Mouse (Mus musculus): Measurements from ENCODE around the gene Mpped1. TPM values are rescaled to one million over a fixed set of nuclear protein-coding genes. Genes with fewer than 3 reads are reported as not detected.
A peak's percentile ranks its signal among the peaks of the same experiment; 100 is the strongest.

Mpped1 gene
- polyA plus RNA-seq, 1 experiment from 2014 or later = 16.5 TPM

- no peaks in the 10 kb centered on the region for H3K27me3 ChIP-seq (ENCODE audit: control insufficient read depth, insufficient read depth, low read length)
- no peaks in the 10 kb centered on the region for H3K36me3 ChIP-seq (ENCODE audit: control insufficient read depth, insufficient read depth, low read length)
- WGBS = 88% methylated on average over 13 of the region's 13 CpGs
- DNase-seq = no peak
- no peak overlapping the region for H3K4me3 ChIP-seq (replicated peaks; ENCODE audit: low read depth, low read length)
- ATAC-seq (ENCODE audit: low FRiP score, low TSS enrichment) = no peak
- no peak overlapping the region for H3K9ac ChIP-seq (replicated peaks; ENCODE audit: low read length)
- no peak overlapping the region for H3K27ac ChIP-seq (replicated peaks; ENCODE audit: low read depth, low read length)
- no peaks in the 10 kb centered on the region for H3K9me3 ChIP-seq (ENCODE audit: control insufficient read depth, low read length)
- no peak overlapping the region for H3K4me2 ChIP-seq (ENCODE audit: low read length)
- peaks cover 3% of the 10 kb centered on the region; the same call in 1 of the 2 replicates for H3K4me1 ChIP-seq (ENCODE audit: control insufficient read depth, insufficient read depth, low read length)
Observed at GRCm38 (mm10) chr15:83761512-83761911, 17.8 kb upstream of the Mpped1 start.

- DNase-seq = peak; percentile 43
- Histone ChIP-seq H3K4me1 (ENCODE audit: control insufficient read depth, insufficient read depth, low read length) (peaks cover 3% of the 10 kb centered on the region; the same call in 1 of the 2 replicates), H3K36me3 (ENCODE audit: control insufficient read depth, insufficient read depth, low read length) (no peaks in the 10 kb centered on the region), H3K9ac (replicated peaks; ENCODE audit: low read length) (no peak overlapping the region), H3K4me2 (ENCODE audit: low read length) (no peak overlapping the region), H3K9me3 (ENCODE audit: control insufficient read depth, low read length) (no peaks in the 10 kb centered on the region), H3K4me3 (replicated peaks; ENCODE audit: low read depth, low read length) (no peak overlapping the region), H3K27me3 (ENCODE audit: control insufficient read depth, insufficient read depth, low read length) (no peaks in the 10 kb centered on the region), H3K27ac (replicated peaks; ENCODE audit: low read depth, low read length) (no peak overlapping the region; the same call in 1 of the 2 replicates)
- peak; percentile 63; the same call in 1 of the 2 replicates for ATAC-seq (ENCODE audit: low FRiP score, low TSS enrichment)
- WGBS = 7% methylated on average over 6 of the region's 6 CpGs
Observed at GRCm38 (mm10) chr15:83765388-83766029, 13.8 kb upstream of the Mpped1 start.

GRCm38 (mm10) chr15:83771346-83772053 is 7.8 kb upstream of the Mpped1 start:
- DNase-seq = no peak
- no peaks in the 10 kb centered on the region for H3K27me3 ChIP-seq (ENCODE audit: control insufficient read depth, insufficient read depth, low read length)
- ATAC-seq (ENCODE audit: low FRiP score, low TSS enrichment) = no peak
- H3K4me3 ChIP-seq (replicated peaks; ENCODE audit: low read depth, low read length) = no peak overlapping the region
- no peaks in the 10 kb centered on the region for H3K36me3 ChIP-seq (ENCODE audit: control insufficient read depth, insufficient read depth, low read length)
- no peaks in the 10 kb centered on the region for H3K4me1 ChIP-seq (ENCODE audit: control insufficient read depth, insufficient read depth, low read length)
- no peak overlapping the region for H3K9ac ChIP-seq (replicated peaks; ENCODE audit: low read length)
- H3K27ac ChIP-seq (replicated peaks; ENCODE audit: low read depth, low read length) = no peak overlapping the region
- no peaks in the 10 kb centered on the region for H3K9me3 ChIP-seq (ENCODE audit: control insufficient read depth, low read length)
- H3K4me2 ChIP-seq (ENCODE audit: low read length) = no peak overlapping the region
- WGBS = 74% methylated on average over 8 of the region's 8 CpGs

GRCm38 (mm10) chr15:83772460-83772859 is 6.8 kb upstream of the Mpped1 start:
- Histone ChIP-seq H3K4me2 (ENCODE audit: low read length) (no peak overlapping the region), H3K36me3 (ENCODE audit: control insufficient read depth, insufficient read depth, low read length) (no peaks in the 10 kb centered on the region), H3K27ac (replicated peaks; ENCODE audit: low read depth, low read length) (no peak overlapping the region), H3K9ac (replicated peaks; ENCODE audit: low read length) (no peak overlapping the region), H3K4me1 (ENCODE audit: control insufficient read depth, insufficient read depth, low read length) (no peaks in the 10 kb centered on the region), H3K4me3 (replicated peaks; ENCODE audit: low read depth, low read length) (no peak overlapping the region), H3K9me3 (ENCODE audit: control insufficient read depth, low read length) (no peaks in the 10 kb centered on the region), H3K27me3 (ENCODE audit: control insufficient read depth, insufficient read depth, low read length) (no peaks in the 10 kb centered on the region)
- WGBS = 66% methylated on average over 5 of the region's 5 CpGs
- DNase-seq (no peak), ATAC-seq (ENCODE audit: low FRiP score, low TSS enrichment) (no peak)

- Histone ChIP-seq H3K4me1 (ENCODE audit: control insufficient read depth, insufficient read depth, low read length) (no peaks in the 10 kb centered on the region), H3K4me2 (ENCODE audit: low read length) (no peak overlapping the region), H3K9ac (replicated peaks; ENCODE audit: low read length) (no peak overlapping the region), H3K27ac (replicated peaks; ENCODE audit: low read depth, low read length) (no peak overlapping the region), H3K4me3 (replicated peaks; ENCODE audit: low read depth, low read length) (no peak overlapping the region), H3K36me3 (ENCODE audit: control insufficient read depth, insufficient read depth, low read length) (no peaks in the 10 kb centered on the region), H3K9me3 (ENCODE audit: control insufficient read depth, low read length) (no peaks in the 10 kb centered on the region), H3K27me3 (ENCODE audit: control insufficient read depth, insufficient read depth, low read length) (no peaks in the 10 kb centered on the region)
- 88% methylated on average over 4 of the region's 4 CpGs for WGBS
- ATAC-seq (ENCODE audit: low FRiP score, low TSS enrichment) (no peak), DNase-seq (no peak)
Observed at GRCm38 (mm10) chr15:83772953-83773352, 6.3 kb upstream of the Mpped1 start.

GRCm38 (mm10) chr15:83774922-83775321 is 4.3 kb upstream of the Mpped1 start:
- Histone ChIP-seq H3K27me3 (ENCODE audit: control insufficient read depth, insufficient read depth, low read length) (peaks cover under 1% of the 10 kb centered on the region; the same call in 1 of the 2 replicates), H3K9me3 (ENCODE audit: control insufficient read depth, low read length) (no peaks in the 10 kb centered on the region), H3K4me1 (ENCODE audit: control insufficient read depth, insufficient read depth, low read length) (no peaks in the 10 kb centered on the region), H3K9ac (replicated peaks; ENCODE audit: low read length) (no peak overlapping the region), H3K27ac (replicated peaks; ENCODE audit: low read depth, low read length) (no peak overlapping the region), H3K36me3 (ENCODE audit: control insufficient read depth, insufficient read depth, low read length) (no peaks in the 10 kb centered on the region), H3K4me3 (replicated peaks; ENCODE audit: low read depth, low read length) (no peak overlapping the region), H3K4me2 (ENCODE audit: low read length) (no peak overlapping the region)
- DNase-seq (no peak), ATAC-seq (ENCODE audit: low FRiP score, low TSS enrichment) (no peak)
- WGBS = 64% methylated on average over 4 of the region's 4 CpGs

- Histone ChIP-seq H3K4me3 (replicated peaks; ENCODE audit: low read depth, low read length) (no peak overlapping the region), H3K9ac (replicated peaks; ENCODE audit: low read length) (no peak overlapping the region), H3K9me3 (ENCODE audit: control insufficient read depth, low read length) (no peaks in the 10 kb centered on the region), H3K27ac (replicated peaks; ENCODE audit: low read depth, low read length) (no peak overlapping the region), H3K36me3 (ENCODE audit: control insufficient read depth, insufficient read depth, low read length) (no peaks in the 10 kb centered on the region), H3K4me2 (ENCODE audit: low read length) (no peak overlapping the region), H3K27me3 (ENCODE audit: control insufficient read depth, insufficient read depth, low read length) (peaks cover 9% of the 10 kb centered on the region; the same call in 1 of the 2 replicates), H3K4me1 (ENCODE audit: control insufficient read depth, insufficient read depth, low read length) (0 out of 2 replicates have a peak, but pooled peaks cover 2% of the 10 kb centered on the region)
- DNase-seq (no peak), ATAC-seq (ENCODE audit: low FRiP score, low TSS enrichment) (no peak)
- 79% methylated on average over 6 of the region's 6 CpGs for WGBS
Observed at GRCm38 (mm10) chr15:83776265-83777000, 2.8 kb upstream of the Mpped1 start.

GRCm38 (mm10) chr15:83777476-83777875 is 1.8 kb upstream of the Mpped1 start:
- 58% methylated on average over 6 of the region's 6 CpGs for WGBS
- H3K4me2 ChIP-seq (ENCODE audit: low read length) = no peak overlapping the region
- peaks cover 9% of the 10 kb centered on the region; the same call in 1 of the 2 replicates for H3K27me3 ChIP-seq (ENCODE audit: control insufficient read depth, insufficient read depth, low read length)
- DNase-seq = no peak
- H3K9ac ChIP-seq (replicated peaks; ENCODE audit: low read length) = no peak overlapping the region
- H3K4me1 ChIP-seq (ENCODE audit: control insufficient read depth, insufficient read depth, low read length) = 0 out of 2 replicates have a peak, but pooled peaks cover 2% of the 10 kb centered on the region
- H3K27ac ChIP-seq (replicated peaks; ENCODE audit: low read depth, low read length) = no peak overlapping the region
- no peaks in the 10 kb centered on the region for H3K36me3 ChIP-seq (ENCODE audit: control insufficient read depth, insufficient read depth, low read length)
- ATAC-seq (ENCODE audit: low FRiP score, low TSS enrichment) = no peak
- H3K4me3 ChIP-seq (replicated peaks; ENCODE audit: low read depth, low read length) = no peak overlapping the region
- no peaks in the 10 kb centered on the region for H3K9me3 ChIP-seq (ENCODE audit: control insufficient read depth, low read length)

All from midbrain, embryonic 14.5 days (tissue).